Mouse (Mus musculus): Measurements from ENCODE around the gene Atg9b.

- TF ChIP-seq EP300 (IDR thresholded peaks at IDR 0.05; ENCODE audit: insufficient read depth, low read depth, low read length) (no peak), CTCF (IDR thresholded peaks at IDR 0.05) (no peak)
Measured at GRCm38 (mm10) chr5:24346313-24346712, 45.6 kb downstream of the Atg9b start.
